Mouse (Mus musculus) gastrocnemius, adult 2 months (tissue): ENCODE results near the gene Pth2r. TPM values are rescaled to one million over a fixed set of nuclear protein-coding genes. Genes with fewer than 3 reads are reported as not detected.

Experiments used
- DNase-seq: peaks from one replicate; pipeline ENCODE4 v3.0.0; 2022
- H3K27ac ChIP-seq: fragments of 200-600 bp; 2 replicates; pipeline ENCODE4 v1.8.1; 2022; ENCODE audit warnings: mild to moderate bottlenecking
- H3K4me3 ChIP-seq: fragments of 200-600 bp; 2 replicates; pipeline ENCODE4 v1.8.1; 2022; ENCODE audit warnings: mild to moderate bottlenecking, moderate library complexity
- CTCF ChIP-seq: fragments of 200-600 bp; IDR thresholded peaks from 2 replicates; pipeline ENCODE4 v1.8.1; 2022; ENCODE audit warnings: antibody characterized with exemption, mild to moderate bottlenecking, moderate library complexity
- intact Hi-C: fragments of 180-260 bp; cut with DNase I; formaldehyde crosslinking; loops from one replicate; pipeline ENCODE4 v1.15.1; 2025
- long read RNA-seq, 2 experiments: library from polyadenylated mRNA; stranded (forward); transcript quantifications; one replicate each; pipeline ENCODE4 v2.0.0; 2021
- total RNA-seq, 2 experiments: library from RNA; stranded (reverse); gene quantifications; 2 replicates each; pipeline ENCODE4 v1.2.3; 2021

Gene Pth2r
- total RNA-seq = not detected
- long read RNA-seq, experiment 1 = 0 reads
- long read RNA-seq, experiment 2 = 0 reads

GRCm38 (mm10) chr1:65281756-65282155, at the start of gene Pth2r:
Gene Pth2r, plus strand, starts transcription at chr1:65282056.
- intact Hi-C loops = no loop called here
- H3K27ac ChIP-seq = no peak within 1 kb of the TSS

GRCm38 (mm10) chr1:65237712-65238111, 44.1 kb upstream of the Pth2r start:
- Histone ChIP-seq H3K27ac (no peak overlapping the region), H3K4me3 (no peak overlapping the region)
- no peak for DNase-seq
- TF ChIP-seq CTCF = no peak
- intact Hi-C loops = no loop called here

More at GRCm38 (mm10) chr1:65281756-65282155, at the start of gene Pth2r:
- DNase-seq = no peak
- TF ChIP-seq CTCF = no peak
- H3K4me3 ChIP-seq = no peak within 1 kb of the TSS

- Histone ChIP-seq H3K27ac (no peak overlapping the region), H3K4me3 (no peak overlapping the region)
- TF ChIP-seq CTCF = no peak
- intact Hi-C loops = no loop called here
- no peak for DNase-seq
Observed at GRCm38 (mm10) chr1:65245637-65246036, 36.2 kb upstream of the Pth2r start.

GRCm38 (mm10) chr1:65280461-65280860, 1.4 kb upstream of the Pth2r start:
- TF ChIP-seq CTCF = no peak
- DNase-seq = no peak
- Histone ChIP-seq H3K4me3 (no peak overlapping the region), H3K27ac (no peak overlapping the region)
- intact Hi-C loops = no loop called here

DNA sequence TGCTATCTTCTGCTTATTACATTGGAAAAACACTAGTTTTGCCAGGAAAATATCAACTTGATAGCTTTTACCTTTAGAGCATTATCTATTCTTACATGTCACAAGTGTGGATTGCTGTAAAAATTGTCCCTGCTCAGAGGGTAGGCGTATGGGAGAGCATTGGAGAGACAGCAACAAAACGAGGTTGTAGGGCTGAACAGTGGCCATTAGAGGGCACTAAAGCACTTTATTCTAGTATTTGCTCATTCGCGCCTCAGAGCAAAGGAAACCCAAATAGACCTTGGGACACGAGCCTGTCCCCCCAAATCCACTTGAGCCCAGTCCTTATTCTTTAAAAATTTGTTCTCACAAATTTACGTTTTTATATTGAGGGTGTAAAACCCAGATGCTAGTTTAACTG, 910 bp downstream of the Pth2r start:
- intact Hi-C loops = no loop called here
- peak; percentile 25 for DNase-seq

GRCm38 (mm10) chr1:65308476-65308875, 26.6 kb downstream of the Pth2r start:
- intact Hi-C loops = no loop called here
- Histone ChIP-seq H3K27ac (no peak overlapping the region), H3K4me3 (no peak overlapping the region)
- no peak for TF ChIP-seq CTCF
- no peak for DNase-seq

More for the DNA sequence above, 910 bp downstream of the Pth2r start:
- Histone ChIP-seq H3K27ac (no peak overlapping the region), H3K4me3 (no peak overlapping the region)
- peak; percentile 79 for TF ChIP-seq CTCF

DNA sequence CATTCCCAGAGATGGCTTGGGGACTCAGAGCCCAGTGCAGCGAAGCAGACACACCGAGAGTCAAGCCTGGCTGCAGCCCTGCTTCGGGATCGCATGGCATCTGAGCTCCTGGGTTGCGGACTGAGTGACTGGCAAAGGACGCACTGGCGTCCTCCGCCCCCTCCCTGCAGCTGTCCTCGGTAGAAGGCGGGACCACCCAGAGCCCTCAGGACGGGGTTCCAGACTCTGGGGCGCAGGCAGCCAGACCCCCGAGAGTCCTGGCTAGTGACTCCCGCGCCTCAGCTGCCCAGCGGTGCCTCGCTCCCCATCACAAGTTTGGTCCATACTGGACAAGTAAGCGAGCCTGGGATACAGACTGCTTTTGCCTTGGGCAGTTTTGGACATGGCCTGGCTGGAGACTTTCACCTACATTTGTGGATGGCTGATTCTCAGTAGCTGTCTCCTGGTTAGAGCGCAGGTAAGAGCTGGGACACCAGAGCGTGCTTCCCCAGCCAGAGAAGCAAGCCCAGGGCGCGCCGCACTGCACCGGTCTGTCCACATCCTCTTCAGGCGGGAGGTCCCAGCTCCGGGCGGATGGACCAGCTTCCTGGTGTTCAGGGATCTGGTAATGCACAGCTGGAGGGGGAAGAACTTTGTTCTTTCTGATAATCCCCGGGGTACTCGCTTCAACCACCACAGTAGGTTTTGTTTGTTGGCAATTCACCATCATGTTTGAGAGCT, 29.5 kb downstream of the Pth2r start:
- no peak for DNase-seq
- H3K27ac ChIP-seq = no peak overlapping the region
- intact Hi-C loops = no loop called here
- TF ChIP-seq CTCF = no peak
- H3K4me3 ChIP-seq = no peak overlapping the region

DNA sequence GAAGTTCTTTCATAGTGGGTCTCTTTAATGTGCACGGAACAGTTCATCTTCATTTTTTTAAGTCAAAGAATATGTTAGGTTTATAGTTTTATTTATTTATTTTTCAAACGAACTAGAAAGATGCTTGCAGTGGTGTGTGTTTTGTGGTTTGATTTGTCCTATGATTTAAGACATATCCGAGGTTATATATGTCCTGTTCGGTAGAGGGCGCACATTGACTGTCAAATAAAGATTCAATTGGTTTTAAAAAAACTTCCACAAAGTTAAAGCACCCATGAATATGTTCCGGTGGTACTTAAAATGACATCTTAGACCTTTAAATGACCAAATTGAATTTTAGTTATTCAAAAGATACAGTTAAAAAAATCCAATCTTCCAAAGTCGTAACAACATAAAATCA, 30.3 kb downstream of the Pth2r start:
- H3K4me3 ChIP-seq = no peak overlapping the region
- intact Hi-C loops = no loop called here
- no peak overlapping the region for H3K27ac ChIP-seq
- TF ChIP-seq CTCF = peak; percentile 51
- DNase-seq = no peak

DNA sequence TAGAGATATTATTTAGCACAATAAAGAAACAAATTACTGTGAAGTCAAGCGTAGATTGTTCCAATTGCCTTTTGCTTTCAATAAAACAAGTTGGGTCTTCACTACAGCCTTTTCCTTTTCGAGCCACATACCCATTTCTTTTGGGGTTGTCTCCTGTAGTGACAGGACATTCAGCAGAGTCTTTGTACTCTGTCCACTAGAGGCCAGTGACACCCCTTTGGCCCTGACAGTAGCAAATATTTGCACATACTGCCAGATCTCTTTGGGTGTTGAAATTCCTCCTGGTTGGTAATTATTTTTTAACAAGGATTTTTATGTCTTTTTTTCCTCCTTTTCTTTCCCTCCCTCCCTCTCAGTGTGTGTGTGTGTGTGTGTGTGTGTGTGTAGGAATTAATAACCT, 31.0 kb downstream of the Pth2r start:
- no peak overlapping the region for H3K27ac ChIP-seq
- no peak for DNase-seq
- intact Hi-C loops = no loop called here
- no peak for TF ChIP-seq CTCF
- no peak overlapping the region for H3K4me3 ChIP-seq

DNA sequence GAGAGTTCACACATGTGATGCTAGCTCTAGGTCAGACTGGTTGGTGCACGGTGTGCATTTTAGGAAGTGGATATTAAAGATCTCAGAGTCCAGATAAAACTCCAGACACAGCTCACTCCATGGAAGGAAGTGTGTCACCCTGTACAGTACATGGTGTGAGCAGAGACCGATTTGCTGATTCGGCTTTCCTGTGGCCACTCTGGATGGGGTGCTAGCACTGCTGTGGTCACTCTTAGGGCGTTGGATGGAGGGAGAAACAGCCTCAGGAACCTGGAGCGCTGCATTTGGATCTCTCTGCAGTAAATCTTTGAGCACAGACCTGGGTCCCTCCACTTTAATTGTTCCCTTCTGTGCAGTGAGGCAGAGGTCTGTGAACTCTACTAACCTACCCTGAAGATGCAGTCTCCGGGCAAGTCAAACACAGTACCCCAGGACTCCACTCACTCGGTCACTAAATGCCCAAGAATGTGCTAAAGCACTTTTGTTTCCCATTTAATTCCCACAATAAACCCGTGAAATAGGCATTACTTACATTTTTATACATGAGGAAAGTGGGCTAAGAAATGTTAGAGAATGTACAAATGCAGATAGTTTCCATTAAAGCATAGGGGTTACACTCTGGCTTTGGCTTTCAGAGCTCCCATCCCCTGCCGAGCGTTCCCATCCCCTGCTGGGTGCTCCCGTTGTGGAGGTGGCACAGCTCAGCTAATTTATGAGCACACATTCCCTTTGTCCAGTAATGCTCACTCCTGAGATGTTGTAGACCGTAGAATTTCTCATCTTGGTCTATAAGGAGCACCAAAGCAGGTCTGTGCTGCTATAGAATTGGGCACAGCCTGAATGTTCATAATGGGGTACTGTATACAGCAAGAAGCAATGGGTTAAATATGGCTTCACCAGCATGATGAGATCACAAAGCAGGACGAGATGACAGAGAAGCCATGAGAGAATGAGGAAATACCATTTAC, 32.5 kb downstream of the Pth2r start:
- no peak overlapping the region for H3K4me3 ChIP-seq
- intact Hi-C loops = no loop called here

GRCm38 (mm10) chr1:65315022-65315407, 33.2 kb downstream of the Pth2r start:
- no peak for DNase-seq
- no peak overlapping the region for H3K4me3 ChIP-seq
- intact Hi-C loops = no loop called here
- no peak overlapping the region for H3K27ac ChIP-seq
- TF ChIP-seq CTCF = no peak

More for the DNA sequence above, 32.5 kb downstream of the Pth2r start:
- H3K27ac ChIP-seq = no peak overlapping the region
- DNase-seq = no peak
- no peak for TF ChIP-seq CTCF

DNA sequence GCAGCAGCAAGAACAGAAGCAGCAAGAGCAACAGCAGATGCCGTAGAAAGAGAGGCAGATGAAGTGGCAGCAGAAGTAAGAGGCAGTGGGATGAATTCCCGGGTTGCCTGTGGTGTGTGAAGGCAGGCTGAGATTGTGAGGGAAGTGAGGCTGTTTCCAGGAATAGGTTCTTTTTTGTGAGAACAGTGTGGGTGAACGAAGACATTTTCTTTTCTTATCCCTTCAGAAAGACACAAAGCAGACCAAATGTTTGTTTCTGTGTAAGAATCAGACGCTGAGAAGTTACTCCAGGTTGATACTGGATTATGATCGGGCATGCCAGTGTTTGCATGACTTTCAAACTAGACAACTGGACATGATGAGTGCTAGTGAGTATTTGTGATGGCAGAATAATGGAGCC, 52.2 kb downstream of the Pth2r start:
- H3K27ac ChIP-seq = no peak overlapping the region
- intact Hi-C loops = no loop called here
- DNase-seq = no peak
- no peak overlapping the region for H3K4me3 ChIP-seq
- TF ChIP-seq CTCF = no peak

DNA sequence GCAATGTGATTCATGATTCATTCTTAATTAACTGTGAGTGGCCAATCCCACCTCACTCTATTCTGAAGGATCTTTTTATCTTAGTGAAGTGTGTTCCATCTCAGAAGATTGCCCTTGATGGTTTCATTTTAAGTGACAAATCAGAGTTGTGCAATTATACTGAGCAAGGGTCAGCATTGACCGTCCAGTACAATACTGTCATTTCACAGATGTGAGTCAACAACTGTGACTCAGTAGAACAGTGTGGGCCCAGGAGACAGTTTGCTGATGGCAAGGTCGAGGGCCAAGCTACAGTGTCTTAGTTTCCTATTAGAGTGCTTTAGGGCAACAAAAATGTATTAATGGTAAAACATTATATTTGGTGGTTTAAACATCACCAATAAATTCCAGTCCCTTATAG, 55.9 kb downstream of the Pth2r start:
- TF ChIP-seq CTCF = no peak
- Histone ChIP-seq H3K27ac (no peak overlapping the region), H3K4me3 (no peak overlapping the region)
- intact Hi-C loops = no loop called here
- DNase-seq = no peak
